Mouse (Mus musculus) lung, adult 2 months (tissue): ENCODE measurements around the gene Gm45713. TPM values are rescaled to one million over a fixed set of nuclear protein-coding genes. Genes with fewer than 3 reads are reported as not detected.

Experiments
- DNase-seq: peaks from one replicate; pipeline ENCODE4 v3.0.0; 2022
- H3K4me1 ChIP-seq: fragments of 200-500 bp; 2 replicates; pipeline ENCODE4 v1.6.1; 2011; ENCODE audit warnings: low read length; ENCODE audit not compliant: control insufficient read depth, insufficient read depth
- H3K4me3 ChIP-seq: fragments of 200-500 bp; replicated peaks from 2 replicates; pipeline ENCODE3; 2011; ENCODE audit warnings: low read depth, mild to moderate bottlenecking, control low read depth, low read length; ENCODE audit errors: extremely low read depth
- CTCF ChIP-seq: fragments of 200-500 bp; IDR thresholded peaks from 2 replicates; pipeline ENCODE4 v1.5.1; 2011; ENCODE audit warnings: mild to moderate bottlenecking, low read length, control low read depth; ENCODE audit not compliant: insufficient read depth
- POLR2A ChIP-seq: fragments of 200-500 bp; IDR thresholded peaks from 2 replicates; pipeline ENCODE4 v1.6.1; 2011; ENCODE audit warnings: low read depth, mild to moderate bottlenecking, control low read depth, low read length, borderline replicate concordance; ENCODE audit errors: extremely low read depth
- WGBS: fragments of 180-500 bp; shearing (Covaris S2); methylation state at CpG from one replicate; pipeline ENCODE4 v1.1.7; 2018; 5-methylcytosine and 5-hydroxymethylcytosine counted together
- polyA plus RNA-seq: library from polyadenylated mRNA; depleted of rRNA; stranded (reverse); fragments of >200 nt; gene quantifications from 2 replicates; pipeline ENCODE4 v1.2.3, GENCODE M21; 2012

Gene Gm45713
- polyA plus RNA-seq, 1 experiment, result 3.1 TPM

GRCm38 (mm10) chr7:45135370-45135769, 661 bp downstream of the Gm45713 start:
- DNase-seq, result no peak
- H3K4me1 ChIP-seq, result 0 out of 2 replicates have a peak, but pooled peaks cover 5% of the 10 kb centered on the region
- H3K4me3 ChIP-seq, result peak overlapping the region; percentile 78
- TF ChIP-seq POLR2A (no peak), CTCF (no peak)
- WGBS, result 75% methylated on average over 3 of the region's 3 CpGs

- Histone ChIP-seq H3K4me3 (peak overlapping the region; percentile 14), H3K4me1 (peaks cover 7% of the 10 kb centered on the region; the same call in 1 of the 2 replicates)
- 22% methylated on average over 12 of the region's 12 CpGs for WGBS
- DNase-seq, result no peak
- TF ChIP-seq POLR2A (no peak), CTCF (no peak)
Measured at GRCm38 (mm10) chr7:45134544-45135026, 1.4 kb downstream of the Gm45713 start.

- Histone ChIP-seq H3K4me1 (peaks cover 8% of the 10 kb centered on the region; the same call in 1 of the 2 replicates), H3K4me3 (no peak overlapping the region)
- WGBS, result 79% methylated on average over 8 of the region's 8 CpGs
- no peak for DNase-seq
- TF ChIP-seq CTCF, result peak; percentile 25; the same call in 1 of the 2 replicates
- no peak for TF ChIP-seq POLR2A
Measured at GRCm38 (mm10) chr7:45133446-45134159, 2.4 kb downstream of the Gm45713 start.

GRCm38 (mm10) chr7:45131850-45132249, 4.2 kb downstream of the Gm45713 start:
- H3K4me1 ChIP-seq, result peaks cover 13% of the 10 kb centered on the region
- no peak overlapping the region for H3K4me3 ChIP-seq
- no peak for DNase-seq
- 81% methylated on average over 11 of the region's 11 CpGs for WGBS
- TF ChIP-seq CTCF (no peak), POLR2A (no peak)

GRCm38 (mm10) chr7:45129776-45130512, 6.1 kb downstream of the Gm45713 start:
- no peak for TF ChIP-seq POLR2A
- no peak for TF ChIP-seq CTCF
- peaks cover 10% of the 10 kb centered on the region for H3K4me1 ChIP-seq
- 71% methylated on average over 15 of the region's 15 CpGs for WGBS
- DNase-seq, result no peak
- no peak overlapping the region for H3K4me3 ChIP-seq

- 2% methylated on average over 17 of the region's 17 CpGs for WGBS
- TF ChIP-seq POLR2A, result no peak
- TF ChIP-seq CTCF, result no peak
- H3K4me3 ChIP-seq, result peak overlapping the region; percentile 67
- no peak for DNase-seq
- H3K4me1 ChIP-seq, result peaks cover 10% of the 10 kb centered on the region
Measured at GRCm38 (mm10) chr7:45129318-45129717, 6.7 kb downstream of the Gm45713 start.

GRCm38 (mm10) chr7:45128624-45129246, 7.3 kb downstream of the Gm45713 start, which contains the start of gene Rpl13a:
TSS of gene Rpl13a (minus strand) at chr7:45128761.
- under 1% methylated on average over 48 of the region's 48 CpGs for WGBS
- TF ChIP-seq CTCF (peak; percentile 77), POLR2A (peak; percentile 98)
- peak; percentile 97 for DNase-seq
- Histone ChIP-seq H3K4me3 (peak within 1 kb of the TSS; percentile 93), H3K4me1 (peaks cover 10% of the 10 kb centered on the region)

- TF ChIP-seq POLR2A (no peak), CTCF (no peak)
- Histone ChIP-seq H3K4me3 (peak overlapping the region; percentile 93), H3K4me1 (peaks cover 10% of the 10 kb centered on the region)
- WGBS, result under 1% methylated on average over 6 of the region's 6 CpGs
- no peak for DNase-seq
Measured at GRCm38 (mm10) chr7:45127700-45128224, 8.3 kb downstream of the Gm45713 start.

GRCm38 (mm10) chr7:45126844-45127699, 9.0 kb downstream of the Gm45713 start:
- no peak overlapping the region for H3K4me3 ChIP-seq
- 0 out of 2 replicates have a peak, but pooled peaks have one; percentile 0 for TF ChIP-seq CTCF
- no peak for TF ChIP-seq POLR2A
- H3K4me1 ChIP-seq, result peaks cover 11% of the 10 kb centered on the region
- DNase-seq, result no peak
- 24% methylated on average over 21 of the region's 21 CpGs for WGBS
